Comparison of ENCODE assay signal across 12 mouse cellular contexts in genomic region chr8:110990017-110990416, GRCm38 (mm10).
"Had no signal": no experiment of that assay in that cellular context is flagged by ENCODE, and none has a peak within 500 bp of the region (broad histone marks: within the 10 kb centered on the region; RNA-seq: fewer than 3 reads in every experiment).

No protein-coding gene starts in this region.

- H3K27ac ChIP-seq: kidney, embryonic 15.5 days; limb, embryonic 13.5 days; liver, embryonic 13.5 days; midbrain, embryonic 12.5 days; stomach, postnatal 0 days had no signal

- DNase-seq: kidney, postnatal 14 days; left cerebral cortex, postnatal 4 days; liver, embryonic 13.5 days; lung, adult 18-20 months; lung, postnatal 10 days; lung, postnatal 4 days; thymus, postnatal 4 days had no signal

- ATAC-seq: midbrain, embryonic 16.5 days had no signal

- H3K27me3 ChIP-seq: kidney, embryonic 15.5 days; limb, embryonic 13.5 days; liver, embryonic 13.5 days; midbrain, embryonic 12.5 days had no signal

- H3K9me3 ChIP-seq: kidney, embryonic 15.5 days; limb, embryonic 13.5 days; liver, embryonic 13.5 days; midbrain, embryonic 12.5 days had no signal

- H3K4me3 ChIP-seq: kidney, embryonic 15.5 days; limb, embryonic 13.5 days; liver, embryonic 13.5 days; midbrain, embryonic 12.5 days had no signal

- H3K4me2 ChIP-seq: kidney, embryonic 15.5 days; limb, embryonic 13.5 days; liver, embryonic 13.5 days; midbrain, embryonic 12.5 days had no signal

- H3K4me1 ChIP-seq: kidney, embryonic 15.5 days; limb, embryonic 13.5 days; midbrain, embryonic 12.5 days had no signal

- H3K9ac ChIP-seq: kidney, embryonic 15.5 days; limb, embryonic 13.5 days; liver, embryonic 13.5 days; midbrain, embryonic 12.5 days had no signal
